Mouse (Mus musculus) forebrain, embryonic 14.5 days (tissue): ENCODE data around the gene Npy2r. TPM values are rescaled to one million over a fixed set of nuclear protein-coding genes. Genes with fewer than 3 reads are reported as not detected.

ENCODE experiments used
- polyA plus RNA-seq: library from polyadenylated mRNA; unstranded; fragments of >200 nt; fragmentation: Nextera tagmentation; extraction: Ambion mirVana; gene quantifications from 2 replicates; pipeline ENCODE4 v1.2.1, GENCODE M21; 2014

Npy2r gene
- polyA plus RNA-seq, 1 experiment from 2014 or later, result 1.9 TPM

Other genes with a start within 250 kb of the Npy2r start
- gene Map9, start 190.0 kb downstream of the Npy2r start, polyA plus RNA-seq, result 66.1 and 89.6 TPM in 2 replicates